Mouse (Mus musculus) bone marrow macrophage, adult 2 months (primary cell): ENCODE data around the gene Frem3.

Experiments
- CTCF ChIP-seq: IDR thresholded peaks from 2 replicates; pipeline ENCODE4 v1.5.1; 2012; ENCODE audit warnings: low read depth, mild to moderate bottlenecking, low read length, moderate library complexity
- POLR2A ChIP-seq: IDR thresholded peaks from 2 replicates; pipeline ENCODE4 v1.6.1; 2012; ENCODE audit warnings: mild to moderate bottlenecking, low read depth, low read length, borderline replicate concordance

- TF ChIP-seq CTCF (no peak), POLR2A (no peak)
Observed at GRCm38 (mm10) chr8:80572417-80573061, 38.3 kb upstream of the Frem3 start.
